Mouse (Mus musculus): Measurements from ENCODE around the gene Hpcal1.
"Not testable (repeated sequence)": the region's sequence is repeated elsewhere in the genome, so short reads cannot be mapped to it uniquely, and the experiment has no call there.

DNA sequence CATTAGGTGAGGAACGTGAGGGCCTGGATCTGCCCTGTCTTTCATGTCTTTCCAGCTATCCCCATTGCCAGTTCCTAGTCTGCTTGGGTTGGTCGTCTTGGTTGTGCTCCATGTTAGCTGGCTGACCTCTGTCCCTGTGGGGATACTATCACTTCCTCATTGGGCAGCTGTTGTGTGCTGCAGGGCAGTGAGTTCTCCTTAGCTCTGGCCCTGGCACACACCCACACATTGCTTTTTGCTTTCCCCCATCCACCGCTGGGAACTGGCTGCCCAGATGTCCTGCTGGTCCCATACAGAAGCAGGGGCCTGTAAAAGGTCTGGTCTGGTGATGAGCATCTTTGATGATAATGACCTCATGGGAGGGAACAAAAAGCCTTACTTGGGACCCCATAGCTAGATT, 84.2 kb downstream of the Hpcal1 start:
- not testable (repeated sequence) for TF ChIP-seq CTCF (IDR thresholded peaks at IDR 0.05; ENCODE audit: extremely low read depth, insufficient read depth, insufficient read length, insufficient replicate concordance); POLR2A (IDR thresholded peaks at IDR 0.05; ENCODE audit: low read depth, low read length)
